Mouse (Mus musculus): ENCODE results near the gene Trp63.
"Not testable (repeated sequence)": the region's sequence is repeated elsewhere in the genome, so short reads cannot be mapped to it uniquely, and the experiment has no call there.

The Trp63 gene

DNA sequence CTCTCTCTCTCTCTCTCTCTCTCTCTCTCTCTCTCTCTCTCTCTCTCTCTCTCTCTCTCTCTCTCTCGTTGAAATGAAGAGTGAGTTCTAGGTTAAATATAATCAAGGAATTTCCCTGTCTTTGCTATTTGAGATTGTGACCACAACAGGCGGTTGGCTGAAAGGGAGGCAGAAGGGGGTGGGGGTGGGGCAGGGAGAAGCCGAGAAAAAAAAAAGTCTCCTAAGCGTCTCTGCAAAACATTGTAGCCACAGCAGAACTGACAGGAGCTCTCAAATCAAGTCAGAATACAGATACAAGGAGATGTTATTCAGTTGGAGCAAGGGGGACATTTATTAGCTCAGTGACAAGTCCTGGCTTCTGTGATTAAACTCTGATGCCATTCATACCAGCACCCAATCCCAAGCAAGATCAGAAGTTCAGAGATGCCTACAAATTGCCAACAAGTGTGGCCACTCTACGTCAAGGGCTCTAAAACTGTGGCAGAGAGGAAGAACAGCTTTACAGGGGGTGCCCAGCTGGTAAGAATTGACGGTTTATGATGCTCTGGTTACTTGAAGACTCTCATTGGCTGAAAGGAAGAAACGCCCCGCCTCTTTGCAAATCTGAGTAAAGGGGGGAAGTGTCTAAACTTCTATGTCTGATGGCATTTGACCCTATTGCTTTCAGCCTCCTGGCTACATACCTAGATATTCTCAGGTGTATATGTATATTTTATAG is at the start of gene Trp63:
Gene Trp63 (plus strand): TSS at position 233 of the 718 bp plus-strand sequence.
- no peak for DNase-seq (ENCODE audit: low read depth)

DNA sequence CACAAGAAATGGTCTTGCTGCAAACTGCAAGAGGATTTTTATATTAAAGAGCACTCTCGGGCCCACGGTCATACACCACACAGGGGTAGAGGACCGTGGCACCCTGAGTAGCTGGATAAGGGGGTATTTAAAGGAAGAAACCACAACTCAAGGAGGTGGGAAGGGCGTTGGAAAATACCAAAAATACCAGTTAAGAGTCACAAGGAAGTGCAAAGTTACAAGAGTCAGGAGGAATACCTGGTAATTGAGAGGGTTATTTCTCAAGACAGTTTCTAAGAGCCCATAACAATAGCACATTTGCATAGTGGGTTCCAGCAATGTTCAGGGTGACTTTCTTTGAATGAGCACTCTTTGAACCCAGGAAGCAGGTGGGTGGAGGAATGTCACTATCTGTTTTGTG is 38.8 kb upstream of the Trp63 start:
- not testable (repeated sequence) for DNase-seq (ENCODE audit: low read depth)

DNA sequence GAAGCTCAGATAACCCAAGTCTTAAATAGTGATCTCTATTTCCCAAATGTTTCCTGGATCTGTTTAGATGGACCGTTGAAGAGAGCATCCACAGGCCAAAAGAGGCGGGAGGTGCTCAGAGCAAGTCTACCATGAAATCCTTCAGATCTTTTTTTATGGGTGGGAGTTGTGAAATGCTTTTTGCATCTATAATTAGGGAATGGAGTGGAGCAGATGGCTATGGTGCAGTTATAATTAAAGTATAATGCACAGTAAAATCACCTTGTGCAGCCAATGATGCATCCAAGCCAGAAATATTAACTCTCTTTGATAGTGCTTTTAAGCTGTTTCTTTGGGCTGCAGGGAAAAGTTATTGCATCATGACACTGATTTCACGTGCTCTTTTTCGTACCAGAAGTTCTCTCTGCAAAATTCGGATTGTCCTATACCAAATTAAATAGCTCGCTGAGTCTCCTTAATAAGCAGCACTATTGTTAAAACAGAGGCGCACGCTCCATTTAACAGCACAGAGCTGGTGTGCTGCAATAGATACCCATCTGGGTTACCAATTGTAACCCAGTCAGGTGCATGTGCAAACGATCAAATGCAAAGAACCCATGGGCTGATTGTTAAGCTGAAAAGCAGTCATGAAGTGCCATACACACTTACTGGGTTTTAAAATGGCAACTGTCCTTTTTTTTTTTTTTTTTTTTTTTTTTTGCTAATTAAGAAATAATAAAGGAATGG is 22.9 kb upstream of the Trp63 start:
- DNase-seq (ENCODE audit: low read depth) = no peak

DNA sequence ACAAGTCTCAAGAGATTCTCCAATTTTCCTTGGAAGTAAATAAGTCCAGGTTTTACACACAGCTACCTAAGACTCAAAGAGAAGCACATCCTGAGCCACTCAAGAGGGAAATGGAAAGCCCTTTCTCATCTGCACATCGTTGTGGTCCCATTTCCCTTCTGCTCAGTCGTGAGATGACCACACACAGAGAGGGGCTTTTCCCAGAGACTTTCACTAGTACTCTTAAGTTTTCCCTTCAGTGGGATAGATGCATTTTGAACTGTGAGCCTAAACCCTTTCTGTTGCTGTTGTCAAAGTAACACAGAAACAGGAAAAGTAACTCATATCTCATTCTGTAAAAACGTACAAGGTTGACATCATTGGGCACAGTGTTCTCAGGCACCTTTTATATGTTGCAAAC is 20.4 kb upstream of the Trp63 start:
- no peak for DNase-seq (ENCODE audit: low read depth)

DNA sequence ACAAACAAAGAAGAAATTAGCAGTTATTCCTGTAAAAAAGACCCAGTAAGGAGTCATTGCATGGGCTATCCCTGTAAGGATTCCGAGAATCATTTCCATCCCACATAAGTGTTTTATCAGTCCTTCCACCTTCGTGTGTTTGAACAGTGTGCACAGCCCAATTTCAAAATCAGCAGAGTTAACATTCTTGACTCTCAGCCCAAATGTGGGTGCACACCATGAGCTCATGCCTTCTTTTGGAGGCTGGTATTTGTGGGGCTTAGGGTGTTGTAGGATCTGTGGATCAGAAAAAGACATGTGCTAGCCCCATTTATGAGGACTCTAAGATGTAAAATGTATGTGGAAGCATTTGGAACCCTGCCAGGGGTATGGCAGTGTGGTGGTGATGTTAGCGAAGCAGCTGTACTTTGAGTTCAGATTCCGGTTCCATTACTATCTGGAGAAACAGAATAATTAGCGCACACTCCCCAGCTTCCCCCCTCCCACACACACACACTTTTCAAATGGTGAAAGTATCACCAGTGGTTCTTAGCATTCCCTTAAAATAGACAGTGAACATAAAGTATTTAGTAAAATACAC is 9.6 kb upstream of the Trp63 start:
- DNase-seq (ENCODE audit: low read depth) = peak; percentile 27

DNA sequence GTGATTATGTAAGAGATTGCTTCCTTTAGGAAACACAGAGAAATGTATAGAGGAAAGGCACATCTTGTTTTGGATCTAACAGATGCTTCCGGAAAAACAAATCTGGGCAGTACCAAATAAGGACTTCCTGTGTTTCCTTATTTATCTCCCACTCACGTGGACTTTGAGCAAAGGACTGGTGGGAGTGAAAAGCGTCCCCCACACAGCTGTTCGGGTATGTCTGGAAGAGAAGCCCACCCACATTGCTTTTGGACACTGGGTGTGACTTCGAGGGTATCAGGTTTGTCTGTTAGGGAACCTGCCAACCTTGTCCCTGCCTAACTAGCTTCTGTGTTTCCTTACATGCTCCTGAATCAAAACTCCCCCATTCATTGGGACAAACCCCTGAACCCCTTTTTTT is 3.2 kb upstream of the Trp63 start:
- no peak for DNase-seq (ENCODE audit: low read depth)

DNA sequence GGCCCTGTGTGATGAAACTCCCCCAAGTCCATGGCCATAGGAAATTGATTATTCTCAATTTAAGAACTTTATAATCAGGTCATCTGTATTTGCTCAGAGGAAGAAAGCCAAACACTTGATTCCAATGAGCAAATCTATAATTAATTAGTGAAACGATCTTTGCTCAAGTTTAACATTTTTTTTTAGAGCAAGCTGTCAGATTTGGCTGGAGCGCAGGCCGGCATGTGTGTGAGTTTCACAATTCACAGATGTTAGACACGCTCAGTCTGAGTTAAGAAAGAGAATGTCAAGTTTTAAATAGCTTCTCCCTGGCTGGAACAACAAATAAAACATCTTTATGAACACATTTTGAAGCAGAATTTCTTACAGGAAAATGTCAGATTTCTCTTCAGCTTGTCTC is 1.0 kb upstream of the Trp63 start:
- DNase-seq (ENCODE audit: low read depth) = peak; percentile 18

DNA sequence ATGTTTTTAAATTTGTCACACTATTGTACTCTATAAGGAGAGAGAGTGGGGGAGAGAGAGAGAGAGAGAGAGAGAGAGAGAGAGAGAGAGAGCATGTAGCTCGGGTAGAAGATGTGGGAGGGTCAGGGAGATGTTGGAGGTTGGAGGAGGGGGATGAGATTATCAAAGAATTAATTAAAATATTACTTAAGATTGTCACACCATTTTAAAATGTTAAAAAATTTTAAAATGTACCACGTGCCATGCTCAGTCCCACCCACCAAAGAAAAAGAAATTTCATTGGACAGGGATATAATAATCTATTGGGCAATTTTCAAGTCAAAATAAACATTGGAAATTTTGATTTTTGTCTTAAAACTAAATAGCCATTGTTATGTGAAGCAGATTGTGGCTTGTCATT is 1.0 kb downstream of the Trp63 start:
- no peak for DNase-seq (ENCODE audit: low read depth)

DNA sequence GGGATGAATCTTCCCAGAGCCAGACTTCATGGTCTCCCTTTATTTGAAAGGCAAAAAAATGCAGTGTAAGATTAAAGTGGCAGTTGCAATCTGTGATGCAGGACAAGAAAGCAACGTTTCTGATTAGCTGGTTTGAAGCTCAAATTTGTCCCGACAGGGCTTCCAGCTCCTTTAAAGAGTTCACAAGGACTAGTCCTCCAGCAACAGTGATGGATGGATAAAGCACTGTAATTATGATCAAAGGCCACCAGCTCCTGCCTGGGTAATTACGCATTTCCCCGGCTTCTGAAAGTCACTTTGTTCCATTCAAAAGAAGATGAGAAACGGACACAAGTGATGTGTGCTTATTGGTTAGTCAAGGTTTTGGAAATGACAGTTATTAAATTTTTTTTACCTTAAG is 7.0 kb downstream of the Trp63 start:
- DNase-seq (ENCODE audit: low read depth) = no peak

DNA sequence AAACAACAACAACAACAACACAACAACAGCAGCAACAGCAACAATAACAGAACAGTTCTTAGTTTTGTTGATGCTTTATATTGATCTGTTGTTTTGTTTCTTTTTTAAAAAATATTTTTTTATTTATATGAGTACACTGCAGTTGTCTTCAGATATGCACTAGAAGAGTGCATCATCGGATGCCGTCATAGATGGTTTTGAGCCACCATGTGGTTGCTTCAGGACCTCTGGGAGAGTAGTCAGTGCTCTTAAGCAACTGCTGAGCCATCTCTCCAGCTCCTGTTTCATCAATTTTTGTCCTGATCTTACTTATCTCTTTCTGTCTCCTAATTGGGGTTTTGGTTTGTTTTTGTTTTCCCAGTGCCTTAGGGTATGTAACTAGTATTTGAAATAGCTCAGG is 17.7 kb downstream of the Trp63 start:
- DNase-seq (ENCODE audit: low read depth) = peak; percentile 26

DNA sequence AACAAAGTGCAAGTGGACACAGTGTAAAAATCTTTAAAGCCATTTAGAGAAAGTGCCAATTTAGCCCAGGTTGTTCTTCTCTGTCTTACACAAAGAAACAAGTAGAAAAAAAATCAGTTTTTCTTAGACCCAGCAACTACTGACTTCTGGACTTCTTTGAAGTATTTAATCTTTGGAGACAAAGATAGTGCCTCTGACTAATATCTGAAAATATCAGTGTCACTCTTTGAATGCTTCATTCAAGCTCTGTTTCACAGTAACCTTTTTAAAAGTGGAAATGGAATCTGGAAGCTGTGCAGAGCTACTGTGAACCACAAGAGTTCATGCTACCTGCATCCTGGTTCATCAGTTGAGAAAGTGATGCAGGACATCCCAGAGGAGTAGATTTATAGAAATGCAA is 22.7 kb downstream of the Trp63 start:
- no peak for DNase-seq (ENCODE audit: low read depth)

DNA sequence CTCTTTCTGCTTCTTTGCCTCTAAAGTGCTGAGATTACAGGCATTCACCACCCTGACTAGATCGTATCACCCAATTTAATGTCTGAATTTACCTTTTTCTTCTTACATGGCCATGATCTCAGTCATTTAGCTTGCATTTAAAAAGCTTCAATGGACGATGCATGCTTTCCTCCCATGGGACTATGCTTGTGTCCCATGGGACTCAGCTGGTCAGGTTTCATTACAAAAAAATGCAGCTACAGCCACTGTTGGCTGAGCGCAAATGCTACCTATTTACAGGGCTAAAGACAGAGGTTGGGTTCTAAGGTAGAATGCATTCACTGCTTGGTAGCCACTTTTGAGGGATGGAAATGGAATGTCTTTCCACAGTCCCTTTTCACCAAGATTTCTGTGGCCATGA is 32.2 kb downstream of the Trp63 start:
- peak; percentile 28 for DNase-seq (ENCODE audit: low read depth)

DNA sequence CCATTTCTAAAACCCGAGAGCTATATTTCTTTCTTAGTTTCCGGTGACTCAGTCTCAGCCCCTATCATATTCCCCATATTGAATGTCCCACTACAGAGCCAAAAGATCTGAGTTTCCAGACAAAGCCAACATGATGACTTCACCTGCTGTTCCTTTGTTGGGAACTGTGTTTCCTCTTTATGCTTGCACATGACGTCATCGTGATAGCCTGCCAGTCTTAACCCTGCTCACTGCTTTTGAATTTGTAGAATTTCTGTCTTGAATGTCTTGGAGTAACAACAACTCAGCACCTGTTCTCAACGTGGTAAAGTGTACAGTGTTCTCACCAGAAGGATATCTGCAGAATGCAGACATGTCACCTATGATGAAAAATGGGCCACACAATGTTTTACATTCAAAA is 39.6 kb downstream of the Trp63 start:
- no peak for DNase-seq (ENCODE audit: low read depth)

DNA sequence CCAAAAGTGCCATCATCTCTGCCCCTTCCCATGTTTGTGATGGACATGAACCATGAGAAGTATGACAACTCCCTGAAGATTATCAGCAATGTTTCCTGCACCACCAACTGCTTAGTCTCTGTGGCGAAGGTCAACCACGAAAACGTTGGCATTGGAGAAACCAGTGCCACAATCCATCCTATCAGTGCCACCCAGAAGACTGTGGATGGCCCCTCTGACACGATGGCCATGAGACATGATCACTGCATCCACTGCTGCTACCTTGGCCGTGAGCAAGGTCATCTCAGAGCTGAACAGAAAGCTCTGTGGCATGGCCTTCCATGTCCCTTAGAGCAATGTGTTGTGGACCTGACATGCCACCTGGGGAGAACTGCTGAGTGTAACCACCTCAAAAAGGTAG is 43.4 kb downstream of the Trp63 start:
- no peak for DNase-seq (ENCODE audit: low read depth)

DNA sequence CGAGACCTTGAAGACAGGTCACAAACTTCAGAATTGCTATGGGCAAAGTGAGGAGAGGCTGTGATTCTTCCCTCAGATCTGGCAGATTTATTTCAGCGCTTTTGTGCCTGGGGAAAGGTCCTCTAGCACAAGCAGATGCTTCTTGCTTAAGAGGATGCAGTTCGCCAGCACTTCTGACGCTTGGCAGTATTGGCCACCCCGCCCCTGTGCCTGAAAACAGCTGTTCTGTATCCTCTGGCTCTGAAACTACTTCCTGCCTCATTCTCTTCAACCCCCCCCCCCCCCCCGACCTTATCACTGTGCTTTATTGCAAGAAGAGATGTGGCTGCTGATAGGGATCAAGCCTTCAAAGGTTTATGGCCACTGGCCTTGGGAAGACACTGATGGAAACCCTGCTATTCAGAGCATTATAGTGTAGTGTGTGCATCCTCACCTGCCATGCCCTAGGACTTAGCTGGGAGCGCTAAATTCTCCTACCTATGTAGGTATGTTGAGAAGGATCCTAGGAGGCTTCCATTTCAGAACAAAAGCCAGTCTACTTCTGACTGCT is 44.5 kb downstream of the Trp63 start:
- peak; percentile 54 for DNase-seq (ENCODE audit: low read depth)

DNA sequence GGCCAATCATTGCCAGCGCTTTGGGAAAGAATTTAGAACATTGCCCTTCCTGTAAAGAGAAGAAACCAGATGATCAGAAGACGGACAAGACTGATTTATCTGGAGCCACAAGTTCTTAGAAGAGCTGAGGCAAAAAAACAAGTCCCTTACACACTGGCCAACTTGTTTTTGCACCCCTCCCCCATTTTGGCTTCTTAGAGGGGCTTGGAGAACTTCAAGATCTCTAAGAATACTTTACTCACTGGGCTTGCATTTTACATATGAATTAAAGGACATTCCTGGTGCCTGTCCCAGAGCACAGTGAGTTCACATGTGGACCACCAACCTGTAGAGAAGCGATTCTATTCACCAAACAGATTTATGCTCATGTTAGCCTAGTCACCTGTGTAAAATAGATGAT is 53.3 kb downstream of the Trp63 start:
- DNase-seq (ENCODE audit: low read depth) = no peak

DNA sequence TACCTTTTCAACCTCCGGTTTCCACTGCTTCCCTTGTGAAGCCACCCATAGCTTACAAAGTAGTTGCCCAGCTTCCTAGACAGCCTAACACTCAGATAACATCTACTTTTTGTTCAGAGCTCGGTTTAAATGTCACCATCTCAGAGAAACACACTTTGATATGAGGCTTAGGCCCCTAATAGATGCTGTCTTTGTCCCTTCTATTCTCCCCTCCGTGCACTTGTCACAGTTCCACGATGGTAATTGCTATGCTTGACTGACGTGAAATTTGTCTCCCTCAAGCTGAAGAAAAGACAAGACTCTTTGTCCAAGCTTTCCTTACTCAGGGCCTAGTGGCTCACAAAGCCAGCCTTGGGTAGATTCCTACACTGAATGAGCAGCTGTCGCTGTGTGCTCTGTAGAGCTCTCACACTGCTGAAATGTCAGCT is 54.1 kb downstream of the Trp63 start:
- no peak for DNase-seq (ENCODE audit: low read depth)

DNA sequence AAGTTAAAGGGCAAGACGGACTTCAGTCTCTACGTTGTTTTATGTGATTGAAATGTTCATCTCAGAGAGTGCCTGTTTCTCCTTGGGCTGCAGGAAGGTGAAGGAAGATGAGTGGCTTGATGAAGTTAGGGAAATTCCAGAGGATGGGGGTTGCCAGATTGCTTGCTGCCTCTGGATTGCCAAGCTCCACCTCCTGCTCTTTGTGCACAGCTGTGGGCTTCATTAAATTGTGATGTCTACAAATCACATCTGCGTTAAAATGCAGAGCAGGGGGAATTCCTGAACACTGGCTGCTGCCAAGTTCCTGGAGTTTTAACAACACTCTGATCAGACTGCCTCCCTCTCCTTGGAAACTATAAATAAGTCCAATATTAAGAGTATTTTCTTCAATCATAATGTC is 63.2 kb downstream of the Trp63 start:
- peak; percentile 74 for DNase-seq (ENCODE audit: low read depth)

DNA sequence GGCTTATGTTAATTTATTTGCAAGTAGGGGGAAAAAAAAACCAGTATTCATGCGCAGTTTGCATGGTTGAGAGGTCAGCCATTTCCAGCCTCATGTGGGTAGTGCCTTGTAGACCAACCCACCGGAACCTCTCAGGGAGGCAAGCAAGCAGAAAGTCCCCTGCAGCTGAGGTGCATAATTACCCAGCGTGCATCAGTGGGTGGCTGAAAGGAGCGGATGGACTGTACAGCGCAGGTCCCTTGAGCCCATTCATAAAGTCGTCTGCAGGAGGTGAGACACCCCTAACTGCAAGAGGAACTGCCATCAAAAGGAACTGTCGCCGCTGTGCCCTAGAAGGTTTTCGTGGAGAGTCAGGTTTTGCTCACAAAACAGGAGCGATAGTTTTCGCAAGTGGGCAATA is 68.3 kb downstream of the Trp63 start:
- no peak for DNase-seq (ENCODE audit: low read depth)

DNA sequence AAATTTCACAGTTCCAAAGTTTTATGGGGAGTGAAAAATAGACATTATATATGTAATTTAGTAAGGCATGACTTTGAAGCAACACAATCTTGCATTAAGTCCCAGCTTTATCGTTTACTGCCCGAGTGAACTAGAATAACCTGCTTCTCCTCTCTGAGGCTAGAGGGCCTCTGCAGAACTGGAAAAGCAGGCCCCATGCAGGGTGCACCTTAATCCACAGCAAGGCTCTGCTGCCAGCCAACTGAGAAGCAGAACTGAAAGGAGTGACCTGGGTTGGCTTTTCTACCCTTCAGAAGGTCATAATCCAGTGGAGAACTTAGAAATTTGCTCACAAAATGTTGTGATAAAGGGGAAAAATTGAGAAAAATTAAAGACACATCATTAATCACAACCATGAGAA is 74.5 kb downstream of the Trp63 start:
- DNase-seq (ENCODE audit: low read depth) = no peak

DNA sequence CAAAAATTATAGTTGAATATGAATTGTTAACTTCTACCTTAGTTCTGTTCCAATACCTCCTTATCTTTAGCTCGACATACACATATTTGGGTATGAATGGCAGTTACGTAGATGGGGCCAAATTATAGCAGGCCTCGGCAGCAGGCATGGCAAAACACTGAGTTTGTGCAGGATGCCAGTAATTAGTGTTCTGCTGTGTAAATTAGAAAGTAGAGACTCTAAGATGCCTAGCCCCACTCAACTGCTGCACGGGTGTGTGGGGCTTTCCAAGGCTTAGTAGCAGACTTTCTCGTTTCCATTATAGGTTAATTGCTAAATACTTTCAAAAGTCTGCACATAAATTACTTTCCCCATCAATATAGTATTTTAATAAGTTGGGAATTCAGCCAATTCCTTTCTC is 82.0 kb downstream of the Trp63 start:
- no peak for DNase-seq (ENCODE audit: low read depth)

DNA sequence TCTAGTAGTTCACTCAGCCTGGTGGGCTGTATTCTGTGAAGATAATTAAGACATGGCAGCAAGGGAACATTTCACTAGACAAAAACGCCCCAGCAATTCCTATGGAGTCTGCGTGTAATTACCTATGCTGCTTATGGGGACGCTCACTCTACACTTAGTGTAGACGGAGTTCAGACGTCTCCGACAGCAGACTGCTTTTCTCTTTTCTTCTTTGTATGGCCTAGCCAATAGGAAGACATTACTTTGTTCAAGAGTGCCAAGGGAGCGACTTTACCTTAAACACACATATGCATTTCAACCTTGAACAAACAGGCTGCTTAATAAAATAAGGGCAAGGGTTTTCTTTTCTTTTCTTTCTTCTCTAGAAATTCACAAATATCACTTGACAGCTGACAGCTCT is 91.0 kb downstream of the Trp63 start:
- DNase-seq (ENCODE audit: low read depth) = no peak

DNA sequence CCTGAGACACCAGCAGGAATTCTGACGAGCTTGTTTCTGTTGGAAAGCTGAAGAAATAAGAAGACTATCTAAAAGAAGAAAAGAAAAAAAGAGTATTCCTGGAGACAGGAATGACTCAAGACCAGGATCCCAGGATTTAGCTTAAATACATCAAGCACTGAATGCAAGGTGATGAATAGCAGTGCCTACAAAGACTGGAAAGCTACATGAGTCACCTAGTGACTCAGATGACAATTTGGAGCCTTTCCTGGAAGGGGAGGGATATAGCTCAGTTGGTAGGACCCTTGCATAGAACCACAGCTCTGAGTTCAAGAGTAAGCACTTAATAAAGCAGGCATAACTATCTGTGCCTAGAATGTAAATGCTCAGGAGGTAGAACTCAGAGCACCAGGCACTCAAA is 93.9 kb downstream of the Trp63 start:
- peak; percentile 81 for DNase-seq (ENCODE audit: low read depth)
